Mouse (Mus musculus): ENCODE results near the gene Rpl10. TPM values are rescaled to one million over a fixed set of nuclear protein-coding genes. Genes with fewer than 3 reads are reported as not detected.

Gene Rpl10
- total RNA-seq, 1 experiment from 2014 or later, result 927 TPM

Other genes with a start within 250 kb of the Rpl10 start
- 78.7 and 79.5 TPM in 2 replicates for gene Irak1, start 246.9 kb upstream of the Rpl10 start, total RNA-seq (2017)
- not detected in 2 replicates for gene Opn1mw, start 143.3 kb upstream of the Rpl10 start, total RNA-seq (2017)
- 27.6 and 28.6 TPM in 2 replicates for gene Mecp2, start 135.4 kb upstream of the Rpl10 start, total RNA-seq (2017)
- not detected in 2 replicates for gene Tex28, start 103.0 kb upstream of the Rpl10 start, total RNA-seq (2017)
- 0.35 and 0.49 TPM in 2 replicates for gene Tktl1, start 93.6 kb upstream of the Rpl10 start, total RNA-seq (2017)
- 1,056 and 1,114 TPM in 2 replicates for gene Flna, start 21.0 kb upstream of the Rpl10 start, total RNA-seq (2017)
- gene Emd, start 16.1 kb upstream of the Rpl10 start, total RNA-seq (2017), result 61.5 and 63.0 TPM in 2 replicates
- gene Taz, start 11.1 kb downstream of the Rpl10 start, total RNA-seq (2017), result 124 and 125 TPM in 2 replicates
- gene Dnase1l1, start 11.5 kb downstream of the Rpl10 start, total RNA-seq (2017), result 31.2 and 32.5 TPM in 2 replicates
- gene Atp6ap1, start 26.3 kb downstream of the Rpl10 start, total RNA-seq (2017), result 400 and 416 TPM in 2 replicates
- 256 and 284 TPM in 2 replicates for gene Gdi1, start 34.2 kb downstream of the Rpl10 start, total RNA-seq (2017)
- gene Fam50a, start 42.2 kb downstream of the Rpl10 start, total RNA-seq (2017), result 85.7 and 97.0 TPM in 2 replicates
- gene Plxna3, start 58.3 kb downstream of the Rpl10 start, total RNA-seq (2017), result 2.9 and 3.4 TPM in 2 replicates
- gene Lage3, start 82.8 kb downstream of the Rpl10 start, total RNA-seq (2017), result 3.6 and 4.5 TPM in 2 replicates
- 7.8 and 7.9 TPM in 2 replicates for gene Ubl4a, start 102.4 kb downstream of the Rpl10 start, total RNA-seq (2017)
- gene Slc10a3, start 102.5 kb downstream of the Rpl10 start, total RNA-seq (2017), result 12.9 and 14.2 TPM in 2 replicates
- gene Fam3a, start 122.5 kb downstream of the Rpl10 start, total RNA-seq (2017), result 22.6 and 27.9 TPM in 2 replicates
- 48.4 and 59.4 TPM in 2 replicates for gene Ikbkg, start 122.5 kb downstream of the Rpl10 start, total RNA-seq (2017)
- 95.0 and 103 TPM in 2 replicates for gene G6pdx, start 158.4 kb downstream of the Rpl10 start, total RNA-seq (2017)
- not detected in 2 replicates for gene Gm6880, start 210.6 kb downstream of the Rpl10 start, total RNA-seq (2017)